Mouse (Mus musculus) hindbrain, embryonic 14.5 days (tissue): ENCODE data around the gene Dolpp1. TPM values are rescaled to one million over a fixed set of nuclear protein-coding genes. Genes with fewer than 3 reads are reported as not detected.

Source experiments
- ATAC-seq: fragments of 200-750 bp; cut with Nextera tagmentation; 2 replicates; pipeline ENCODE4 v1.8.0; 2017; ENCODE audit warnings: moderate number of reproducible peaks, mild to moderate bottlenecking, moderate TSS enrichment, moderate library complexity; ENCODE audit not compliant: low FRiP score
- DNase-seq: peaks from one replicate; pipeline ENCODE4 v3.0.0-alpha.2; 2015; ENCODE audit warnings: low spot score
- H3K27ac ChIP-seq: fragments of 300-500 bp; sonication (generic); 2 replicates; pipeline ENCODE4 v1.5.1; 2014; ENCODE audit warnings: mild to moderate bottlenecking, moderate library complexity
- H3K27me3 ChIP-seq: fragments of 300-500 bp; sonication (generic); 2 replicates; pipeline ENCODE4 v1.6.1; 2014; ENCODE audit warnings: mild to moderate bottlenecking, low read length, mixed read lengths; ENCODE audit not compliant: control insufficient read depth, insufficient read depth
- H3K36me3 ChIP-seq: fragments of 300-500 bp; sonication (generic); replicated peaks from 2 replicates; pipeline ENCODE4 v1.6.1; 2014; ENCODE audit not compliant: control insufficient read depth, insufficient read depth
- H3K4me1 ChIP-seq: fragments of 300-500 bp; sonication (generic); replicated peaks from 2 replicates; pipeline ENCODE4 v1.6.1; 2014; ENCODE audit warnings: antibody characterized with exemption, low read length, mixed read lengths; ENCODE audit not compliant: control insufficient read depth, insufficient read depth
- H3K4me2 ChIP-seq: fragments of 300-500 bp; sonication (generic); replicated peaks from 2 replicates; pipeline ENCODE4 v1.6.1; 2014; ENCODE audit warnings: mild to moderate bottlenecking, moderate library complexity
- H3K4me3 ChIP-seq: fragments of 300-500 bp; sonication (generic); replicated peaks from 2 replicates; pipeline ENCODE4 v1.5.1; 2014; ENCODE audit warnings: mild to moderate bottlenecking, low read length
- H3K9ac ChIP-seq: fragments of 300-500 bp; sonication (generic); 2 replicates; pipeline ENCODE4 v1.6.1; 2014
- H3K9me3 ChIP-seq: fragments of 300-500 bp; sonication (generic); 2 replicates; pipeline ENCODE4 v1.6.1; 2016; ENCODE audit warnings: low read length; ENCODE audit not compliant: control insufficient read depth
- WGBS: fragments of 180-500 bp; shearing (Covaris S2); extraction: QIAGEN DNeasy Blood & Tissue Kit; methylation state at CpG from one replicate; pipeline ENCODE4 v1.1.7; 2014; 5-methylcytosine and 5-hydroxymethylcytosine counted together
- polyA plus RNA-seq: library from polyadenylated mRNA; unstranded; fragments of >200 nt; fragmentation: Nextera tagmentation; extraction: Ambion mirVana; gene quantifications from 2 replicates; pipeline ENCODE4 v1.2.1, GENCODE M21; 2014

Gene Dolpp1
- polyA plus RNA-seq, 1 experiment from 2014 or later = 51.6 TPM

DNA sequence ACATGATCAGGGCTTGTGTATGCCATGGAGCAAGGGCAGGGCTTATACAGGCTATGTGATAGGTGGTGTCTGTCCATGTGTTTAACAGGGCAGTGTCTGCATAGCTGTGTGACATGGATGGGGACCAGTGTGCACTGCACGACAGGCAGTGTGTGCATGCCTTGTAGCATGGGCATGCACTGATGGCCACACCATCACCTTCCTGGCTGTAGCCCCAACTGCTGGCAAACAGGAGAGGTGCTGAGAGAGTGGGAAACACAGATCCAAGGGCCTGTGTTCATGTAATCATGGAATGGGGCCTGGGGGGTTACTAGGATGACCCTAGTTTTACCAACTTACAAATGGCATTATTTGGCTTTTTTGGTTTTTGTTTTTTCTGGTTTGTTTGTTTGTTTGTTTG lies 11.8 kb downstream of the Dolpp1 start:
- Histone ChIP-seq H3K27ac (no peak overlapping the region), H3K4me3 (no peak overlapping the region), H3K9ac (no peak overlapping the region), H3K4me1 (no peaks in the 10 kb centered on the region; the same call in 1 of the 2 replicates), H3K27me3 (no peaks in the 10 kb centered on the region), H3K4me2 (no peak overlapping the region), H3K9me3 (no peaks in the 10 kb centered on the region), H3K36me3 (peaks cover 82% of the 10 kb centered on the region)
- no peak for ATAC-seq
- no peak for DNase-seq
- WGBS = 95% methylated on average over 1 of the region's 1 CpGs

DNA sequence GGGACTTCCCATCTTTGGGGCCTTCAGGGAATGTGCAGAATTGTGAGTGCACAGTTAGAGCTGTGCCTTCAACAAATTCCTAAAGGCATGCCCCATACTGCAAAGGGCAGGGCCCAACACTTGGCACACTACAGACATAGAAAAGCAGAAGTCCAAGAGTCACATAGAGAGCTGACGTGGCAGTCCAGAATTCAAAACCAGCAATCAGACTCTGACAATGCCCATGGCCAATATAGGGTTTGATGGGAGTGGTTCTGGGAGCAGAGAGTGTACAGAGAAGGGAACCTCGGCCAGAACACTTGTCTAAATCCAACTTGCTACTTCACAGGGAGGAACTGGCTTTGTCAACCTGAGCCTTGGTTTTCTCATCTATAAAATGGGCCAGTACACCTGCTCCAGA lies 15.2 kb downstream of the Dolpp1 start:
- no peak for ATAC-seq

GRCm38 (mm10) chr2:30407778-30408177 lies 15.7 kb downstream of the Dolpp1 start:
- DNase-seq (no peak), ATAC-seq (no peak)
- WGBS = 96% methylated on average over 10 of the region's 10 CpGs
- H3K4me3 ChIP-seq = no peak overlapping the region
- H3K27me3 ChIP-seq = no peaks in the 10 kb centered on the region
- no peak overlapping the region for H3K27ac ChIP-seq
- H3K36me3 ChIP-seq = peaks cover 82% of the 10 kb centered on the region
- no peak overlapping the region for H3K9ac ChIP-seq
- no peaks in the 10 kb centered on the region for H3K9me3 ChIP-seq
- no peaks in the 10 kb centered on the region for H3K4me1 ChIP-seq
- H3K4me2 ChIP-seq = no peak overlapping the region

More for the DNA sequence above, 15.2 kb downstream of the Dolpp1 start:
- Histone ChIP-seq H3K4me3 (no peak overlapping the region), H3K4me2 (no peak overlapping the region), H3K27ac (no peak overlapping the region), H3K9ac (no peak overlapping the region), H3K9me3 (no peaks in the 10 kb centered on the region), H3K27me3 (no peaks in the 10 kb centered on the region), H3K4me1 (no peaks in the 10 kb centered on the region), H3K36me3 (peaks cover 87% of the 10 kb centered on the region)
- DNase-seq = no peak
- 88% methylated on average over 2 of the region's 2 CpGs for WGBS

GRCm38 (mm10) chr2:30408452-30409100 lies 16.5 kb downstream of the Dolpp1 start:
- 82% methylated on average over 8 of the region's 8 CpGs for WGBS

GRCm38 (mm10) chr2:30409454-30410176 lies 17.6 kb downstream of the Dolpp1 start:
- no peaks in the 10 kb centered on the region for H3K9me3 ChIP-seq
- DNase-seq = no peak
- WGBS = 93% methylated on average over 5 of the region's 5 CpGs
- no peak overlapping the region for H3K9ac ChIP-seq
- no peak overlapping the region for H3K4me2 ChIP-seq
- no peak for ATAC-seq
- no peak overlapping the region for H3K27ac ChIP-seq
- H3K27me3 ChIP-seq = no peaks in the 10 kb centered on the region
- H3K4me1 ChIP-seq = peaks cover 13% of the 10 kb centered on the region
- peaks cover 65% of the 10 kb centered on the region for H3K36me3 ChIP-seq
- no peak overlapping the region for H3K4me3 ChIP-seq

More at GRCm38 (mm10) chr2:30408452-30409100, 16.5 kb downstream of the Dolpp1 start:
- Histone ChIP-seq H3K4me3 (no peak overlapping the region), H3K4me2 (no peak overlapping the region), H3K9ac (no peak overlapping the region), H3K27ac (no peak overlapping the region), H3K36me3 (peaks cover 74% of the 10 kb centered on the region), H3K9me3 (no peaks in the 10 kb centered on the region), H3K27me3 (no peaks in the 10 kb centered on the region), H3K4me1 (peaks cover 2% of the 10 kb centered on the region; the same call in 1 of the 2 replicates)
- no peak for DNase-seq
- ATAC-seq = no peak

- peaks cover 28% of the 10 kb centered on the region for H3K36me3 ChIP-seq
- H3K27me3 ChIP-seq = no peaks in the 10 kb centered on the region
- ATAC-seq (no peak), DNase-seq (no peak)
- H3K9me3 ChIP-seq = no peaks in the 10 kb centered on the region
- H3K9ac ChIP-seq = no peak overlapping the region; the same call in 1 of the 2 replicates
- no peak overlapping the region for H3K4me3 ChIP-seq
- H3K4me2 ChIP-seq = peak overlapping the region; percentile 64; the same call in 1 of the 2 replicates
- no peak overlapping the region for H3K27ac ChIP-seq
- peaks cover 31% of the 10 kb centered on the region for H3K4me1 ChIP-seq
- WGBS = 78% methylated on average over 16 of the region's 16 CpGs
These were observed 21.3 kb downstream of the Dolpp1 start for GRCm38 (mm10) chr2:30413038-30413973.

- H3K9me3 ChIP-seq = no peaks in the 10 kb centered on the region
- peaks cover 20% of the 10 kb centered on the region for H3K36me3 ChIP-seq
- H3K27me3 ChIP-seq = no peaks in the 10 kb centered on the region
- H3K4me1 ChIP-seq = peaks cover 38% of the 10 kb centered on the region
- DNase-seq (no peak), ATAC-seq (no peak)
- 91% methylated on average over 4 of the region's 4 CpGs for WGBS
- no peak overlapping the region for H3K27ac ChIP-seq
- peak overlapping the region; percentile 89; the same call in 1 of the 2 replicates for H3K9ac ChIP-seq
- H3K4me2 ChIP-seq = peak overlapping the region; percentile 64
- peak overlapping the region; percentile 86; the same call in 1 of the 2 replicates for H3K4me3 ChIP-seq
These were observed 22.0 kb downstream of the Dolpp1 start for GRCm38 (mm10) chr2:30414101-30414500.

DNA sequence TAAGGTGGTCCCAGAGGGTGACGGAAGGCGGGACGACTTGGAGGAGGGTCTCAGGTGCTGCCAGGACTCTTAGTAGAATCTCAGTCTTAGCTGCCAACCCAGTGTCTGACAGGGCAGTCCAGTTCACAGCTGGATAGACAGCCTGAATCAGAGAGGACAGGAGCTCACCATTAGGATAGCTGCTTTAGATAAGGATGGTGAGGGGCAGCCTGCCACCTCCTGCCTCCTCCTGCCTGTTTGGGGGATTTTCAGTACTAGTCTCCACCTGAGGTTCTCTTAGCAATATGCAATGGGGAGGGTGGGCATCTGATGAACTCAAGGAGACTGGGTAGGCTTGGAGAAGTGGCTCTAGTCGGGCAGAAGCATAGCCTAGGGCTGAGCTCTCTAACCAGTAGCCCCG lies 22.6 kb downstream of the Dolpp1 start:
- 41% methylated on average over 5 of the region's 5 CpGs for WGBS
- DNase-seq (no peak), ATAC-seq (no peak)
- Histone ChIP-seq H3K27me3 (no peaks in the 10 kb centered on the region), H3K9me3 (no peaks in the 10 kb centered on the region), H3K4me3 (peak overlapping the region; percentile 86), H3K4me2 (peak overlapping the region; percentile 64), H3K4me1 (peaks cover 38% of the 10 kb centered on the region), H3K9ac (peak overlapping the region; percentile 89), H3K36me3 (peaks cover 17% of the 10 kb centered on the region), H3K27ac (peak overlapping the region; percentile 96; the same call in 1 of the 2 replicates)
